Mouse (Mus musculus) MEL-GATA-1-ER (cell line): Measurements from ENCODE around the gene Slco3a1.
"Not testable (repeated sequence)": the region's sequence is repeated elsewhere in the genome, so short reads cannot be mapped to it uniquely, and the experiment has no call there.

Experiments
- DNase-seq: peaks from one replicate; pipeline ENCODE4 v3.0.0-alpha.2; 2012; ENCODE audit warnings: low read depth; ENCODE audit errors: extremely low read depth

The Slco3a1 gene

DNA sequence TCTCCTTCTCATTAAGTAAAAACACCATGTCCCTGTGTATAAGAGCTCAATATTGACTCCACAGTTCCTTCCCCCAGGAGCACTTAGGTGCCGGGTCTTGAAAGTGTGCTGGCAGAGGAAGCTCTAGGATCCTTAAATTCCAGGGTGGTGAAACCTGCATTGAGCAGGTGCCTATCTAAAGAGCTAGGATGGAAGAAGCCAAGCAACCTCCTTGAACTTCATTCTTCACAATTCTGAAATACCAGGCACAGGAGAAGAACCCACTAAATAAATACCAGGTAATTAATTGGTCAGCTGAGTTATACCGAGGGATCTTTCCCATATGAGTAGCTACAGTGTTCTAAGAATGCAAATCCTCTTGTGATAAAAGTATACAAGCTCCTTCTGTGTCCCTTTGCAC is 117.9 kb downstream of the Slco3a1 start:
- DNase-seq = no peak

DNA sequence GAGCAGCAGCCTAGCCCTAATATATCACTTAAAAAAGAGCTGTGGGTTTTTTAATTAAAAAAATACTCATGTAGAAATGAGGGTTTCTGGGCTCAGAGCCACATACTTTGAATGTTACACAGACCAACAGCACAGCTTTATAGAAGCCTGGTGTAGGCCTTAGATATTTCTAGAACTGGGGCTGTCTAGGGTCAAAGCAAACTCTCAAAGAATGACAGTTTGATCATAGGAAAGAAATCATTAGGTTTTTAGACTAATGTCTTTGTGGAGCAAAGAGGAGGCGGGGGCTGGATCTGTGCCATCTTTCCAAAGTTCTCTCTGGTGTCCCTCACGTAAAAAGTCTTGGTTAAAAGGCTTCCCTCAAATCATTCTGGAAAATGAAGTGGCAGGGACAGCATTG is 121.6 kb downstream of the Slco3a1 start:
- no peak for DNase-seq

- no peak for DNase-seq
Observed at GRCm38 (mm10) chr7:74429252-74429651, 125.3 kb downstream of the Slco3a1 start.

GRCm38 (mm10) chr7:74427135-74427534 is 127.4 kb downstream of the Slco3a1 start:
- DNase-seq = peak; percentile 47

DNA sequence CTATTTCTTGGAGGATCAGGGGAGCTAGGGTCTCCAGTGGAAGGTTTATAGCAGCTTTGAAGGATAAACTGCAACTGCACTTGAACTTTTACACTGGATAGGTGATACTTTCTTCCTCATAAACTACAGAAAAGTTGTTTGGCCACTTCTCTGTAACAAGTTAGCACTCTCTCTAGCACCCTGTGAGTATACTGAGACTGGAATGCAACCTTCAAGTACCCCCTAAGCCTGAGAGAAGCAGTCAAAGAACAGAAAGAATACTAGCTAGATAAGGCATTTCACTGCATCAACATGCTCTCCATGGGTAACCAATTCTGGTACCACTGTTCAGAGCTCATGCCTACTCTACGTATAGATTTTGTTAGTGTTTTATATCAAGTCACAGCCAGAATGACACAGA is 128.6 kb downstream of the Slco3a1 start:
- no peak for DNase-seq

DNA sequence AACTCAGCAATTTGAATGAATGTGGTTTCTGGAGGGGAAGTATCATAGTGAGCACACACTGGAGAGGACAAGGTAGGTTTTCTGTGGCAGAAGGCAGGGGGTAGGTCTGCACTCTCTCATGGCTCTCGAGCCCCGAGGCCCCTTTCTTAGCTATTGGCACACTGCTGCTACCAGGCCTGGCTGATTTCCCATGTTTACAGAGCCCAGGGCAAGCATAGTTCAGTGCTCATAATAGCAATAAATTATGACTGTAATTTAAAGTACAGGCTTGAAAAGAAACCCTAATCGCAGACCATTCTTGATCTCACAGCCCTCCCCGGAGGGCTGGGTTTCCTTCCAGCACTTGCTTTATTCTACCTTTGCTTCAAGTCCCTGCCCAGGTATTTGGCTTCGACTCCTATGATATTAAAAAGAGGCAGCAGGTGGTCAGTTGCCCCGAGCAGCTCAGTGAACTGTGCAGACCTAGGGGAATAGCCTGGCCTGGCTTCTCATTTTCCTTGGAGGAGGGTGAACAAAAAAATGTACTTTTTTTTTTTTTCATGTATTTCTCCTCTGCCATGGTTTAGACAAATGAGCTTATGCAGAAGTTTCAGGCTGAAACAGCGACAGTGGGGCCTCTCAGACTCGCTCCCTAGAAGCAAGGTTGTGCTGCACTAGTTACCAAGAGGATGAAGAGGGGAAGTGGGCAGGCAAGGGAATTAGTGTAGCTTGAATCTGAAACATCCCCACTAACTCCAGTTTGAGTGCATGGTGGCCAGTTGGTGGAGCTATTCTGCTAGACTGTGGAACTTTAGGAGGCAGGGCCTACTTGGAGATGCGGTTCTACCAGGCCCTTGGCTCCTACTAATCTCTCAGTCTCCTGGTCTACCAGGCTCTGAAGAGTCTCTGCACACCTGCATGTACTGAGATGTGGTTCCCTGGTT is 130.4 kb downstream of the Slco3a1 start:
- peak; percentile 26 for DNase-seq

GRCm38 (mm10) chr7:74423316-74423715 is 131.3 kb downstream of the Slco3a1 start:
- no peak for DNase-seq

- DNase-seq = no peak
Observed at GRCm38 (mm10) chr7:74422731-74423130, 131.8 kb downstream of the Slco3a1 start.

- DNase-seq = no peak
Observed at GRCm38 (mm10) chr7:74422002-74422401, 132.6 kb downstream of the Slco3a1 start.

- DNase-seq = no peak
Observed at GRCm38 (mm10) chr7:74421591-74421990, 133.0 kb downstream of the Slco3a1 start.

DNA sequence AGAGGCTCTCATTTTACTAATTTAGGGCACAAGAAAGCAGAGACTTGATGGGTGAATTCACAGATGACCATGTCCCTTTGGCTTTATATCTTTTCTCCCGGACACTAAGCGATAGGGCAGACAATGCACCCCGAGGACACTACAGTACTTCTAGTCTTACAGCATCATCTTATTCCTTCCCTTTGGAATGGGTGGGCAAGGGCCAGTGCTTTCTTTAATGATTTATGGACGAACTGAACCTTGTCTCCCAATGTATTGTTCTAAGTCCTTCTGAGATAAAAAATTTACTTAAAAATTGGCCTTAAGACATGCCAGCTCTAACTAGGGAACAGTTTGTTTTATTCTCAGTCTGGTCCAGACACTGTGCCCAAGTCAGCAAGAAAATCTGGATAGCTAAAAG is 134.9 kb downstream of the Slco3a1 start:
- no peak for DNase-seq

DNA sequence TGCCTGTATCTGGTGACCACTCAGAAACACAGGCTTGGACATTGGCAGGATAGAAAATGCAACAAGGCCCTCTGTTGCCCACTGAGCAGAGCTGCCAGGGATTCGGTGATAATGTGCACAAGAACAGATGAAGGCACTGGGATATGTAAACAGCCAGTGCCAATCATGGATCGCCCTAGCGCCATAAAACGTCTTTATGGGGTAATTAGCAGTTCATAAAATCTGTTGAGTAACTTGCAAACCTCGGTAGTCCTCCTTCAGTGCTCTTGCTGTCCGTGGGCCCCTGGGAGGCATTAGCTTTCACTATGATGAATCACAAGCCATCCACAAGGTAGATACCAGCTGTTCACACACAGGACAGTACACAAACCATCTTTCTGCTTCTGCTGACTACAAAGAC is 137.6 kb downstream of the Slco3a1 start:
- no peak for DNase-seq

DNA sequence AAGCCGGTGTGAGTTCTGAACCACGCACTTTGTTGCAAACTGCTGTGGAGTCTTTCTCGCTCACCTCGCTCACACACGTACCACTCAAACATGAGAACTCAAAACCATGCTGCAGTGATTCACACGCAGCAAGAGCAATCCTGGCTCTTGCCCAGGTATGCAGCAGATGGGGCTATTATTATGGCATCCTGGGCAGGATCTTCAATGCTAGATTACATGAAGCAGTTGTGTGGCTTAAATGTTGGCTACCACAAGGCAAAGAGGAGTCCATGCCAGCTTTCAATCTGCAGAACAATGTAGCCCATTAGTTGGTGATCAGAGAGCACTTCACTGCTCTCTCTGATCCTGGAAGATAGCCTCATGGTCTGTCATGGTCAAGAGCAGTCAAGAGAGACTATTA is 139.3 kb downstream of the Slco3a1 start:
- no peak for DNase-seq

GRCm38 (mm10) chr7:74413738-74414716 is 140.6 kb downstream of the Slco3a1 start:
- DNase-seq = no peak

GRCm38 (mm10) chr7:74408601-74409323 is 145.8 kb downstream of the Slco3a1 start:
- DNase-seq = no peak

DNA sequence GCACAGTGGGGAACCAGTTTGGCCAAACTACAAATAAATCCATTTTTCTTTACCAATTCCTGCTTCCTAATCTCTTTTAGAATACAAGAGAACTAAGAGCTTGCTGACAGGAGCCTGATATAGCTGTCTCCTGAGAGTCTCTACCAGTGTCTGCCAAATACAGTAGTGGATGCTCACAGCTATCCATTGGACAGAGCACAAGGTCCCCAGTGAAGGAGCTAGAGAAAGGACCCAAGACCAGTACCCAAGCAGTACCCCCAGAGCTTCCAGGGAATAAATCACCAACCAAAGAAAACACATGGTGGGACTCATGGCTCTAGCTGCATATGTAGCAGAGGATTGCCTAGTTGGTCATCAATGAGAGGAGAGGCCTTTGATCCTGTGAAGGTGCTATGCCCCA is 146.7 kb downstream of the Slco3a1 start:
- DNase-seq = not testable (repeated sequence)

- no peak for DNase-seq
Observed at GRCm38 (mm10) chr7:74399729-74400128, 154.9 kb downstream of the Slco3a1 start.

DNA sequence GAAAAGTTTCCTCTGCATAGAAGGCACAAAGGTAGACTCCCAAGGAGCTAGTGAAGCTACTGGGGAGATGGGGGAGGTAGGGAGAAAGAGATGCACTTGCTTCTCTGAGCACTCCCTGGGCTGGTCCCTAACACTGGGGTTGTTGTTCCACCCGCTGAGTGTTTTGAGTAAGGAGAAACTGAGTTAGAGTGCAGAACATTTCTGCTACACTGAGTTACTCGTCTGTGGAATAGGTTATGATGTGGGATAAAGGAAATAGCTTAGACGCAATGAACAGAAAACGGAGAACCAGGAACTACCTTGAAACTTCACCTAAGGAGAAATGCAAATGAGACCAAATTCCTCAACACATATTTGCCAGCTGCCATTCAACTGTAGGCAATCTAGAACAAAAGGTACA is 155.4 kb downstream of the Slco3a1 start:
- DNase-seq = no peak

DNA sequence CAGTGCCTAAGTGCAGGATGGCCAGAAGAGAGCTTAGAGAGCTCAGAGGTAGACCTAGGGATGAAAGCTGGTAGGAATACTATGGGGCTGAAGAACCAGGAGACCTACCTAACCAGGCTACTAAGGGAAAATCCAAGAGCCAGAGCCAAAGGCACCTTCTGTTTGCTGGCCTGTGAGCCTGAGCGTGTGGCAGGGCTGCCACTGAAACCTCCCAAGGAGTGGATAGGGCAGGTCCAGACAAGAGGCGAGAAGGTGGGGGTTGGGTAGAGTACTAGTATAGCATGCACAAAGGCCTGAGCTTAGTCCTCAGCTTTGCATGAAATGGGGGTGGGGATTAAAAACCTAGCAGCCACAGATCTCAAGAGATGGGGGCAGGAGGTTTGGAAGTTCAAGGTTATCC is 156.3 kb downstream of the Slco3a1 start:
- no peak for DNase-seq

- DNase-seq = no peak
Observed at GRCm38 (mm10) chr7:74391451-74391873, 163.1 kb downstream of the Slco3a1 start.

- DNase-seq = no peak
Observed at GRCm38 (mm10) chr7:74389570-74389969, 165.0 kb downstream of the Slco3a1 start.
